Mouse (Mus musculus) hindbrain, embryonic 14.5 days (tissue): ENCODE measurements around the gene Fam20a. TPM values are rescaled to one million over a fixed set of nuclear protein-coding genes. Genes with fewer than 3 reads are reported as not detected.
"Not testable (repeated sequence)": the region's sequence is repeated elsewhere in the genome, so short reads cannot be mapped to it uniquely, and the experiment has no call there.

Source experiments
- ATAC-seq: fragments of 200-750 bp; cut with Nextera tagmentation; 2 replicates; pipeline ENCODE4 v1.8.0; 2017; ENCODE audit warnings: moderate number of reproducible peaks, mild to moderate bottlenecking, moderate TSS enrichment, moderate library complexity; ENCODE audit not compliant: low FRiP score
- DNase-seq: peaks from one replicate; pipeline ENCODE4 v3.0.0-alpha.2; 2015; ENCODE audit warnings: low spot score
- H3K27ac ChIP-seq: fragments of 300-500 bp; sonication (generic); 2 replicates; pipeline ENCODE4 v1.5.1; 2014; ENCODE audit warnings: mild to moderate bottlenecking, moderate library complexity
- H3K27me3 ChIP-seq: fragments of 300-500 bp; sonication (generic); 2 replicates; pipeline ENCODE4 v1.6.1; 2014; ENCODE audit warnings: mild to moderate bottlenecking, low read length, mixed read lengths; ENCODE audit not compliant: control insufficient read depth, insufficient read depth
- H3K36me3 ChIP-seq: fragments of 300-500 bp; sonication (generic); replicated peaks from 2 replicates; pipeline ENCODE4 v1.6.1; 2014; ENCODE audit not compliant: control insufficient read depth, insufficient read depth
- H3K4me1 ChIP-seq: fragments of 300-500 bp; sonication (generic); replicated peaks from 2 replicates; pipeline ENCODE4 v1.6.1; 2014; ENCODE audit warnings: antibody characterized with exemption, low read length, mixed read lengths; ENCODE audit not compliant: control insufficient read depth, insufficient read depth
- H3K4me2 ChIP-seq: fragments of 300-500 bp; sonication (generic); replicated peaks from 2 replicates; pipeline ENCODE4 v1.6.1; 2014; ENCODE audit warnings: mild to moderate bottlenecking, moderate library complexity
- H3K4me3 ChIP-seq: fragments of 300-500 bp; sonication (generic); replicated peaks from 2 replicates; pipeline ENCODE4 v1.5.1; 2014; ENCODE audit warnings: mild to moderate bottlenecking, low read length
- H3K9ac ChIP-seq: fragments of 300-500 bp; sonication (generic); 2 replicates; pipeline ENCODE4 v1.6.1; 2014
- H3K9me3 ChIP-seq: fragments of 300-500 bp; sonication (generic); 2 replicates; pipeline ENCODE4 v1.6.1; 2016; ENCODE audit warnings: low read length; ENCODE audit not compliant: control insufficient read depth
- WGBS: fragments of 180-500 bp; shearing (Covaris S2); extraction: QIAGEN DNeasy Blood & Tissue Kit; methylation state at CpG from one replicate; pipeline ENCODE4 v1.1.7; 2014; 5-methylcytosine and 5-hydroxymethylcytosine counted together
- polyA plus RNA-seq: library from polyadenylated mRNA; unstranded; fragments of >200 nt; fragmentation: Nextera tagmentation; extraction: Ambion mirVana; gene quantifications from 2 replicates; pipeline ENCODE4 v1.2.1, GENCODE M21; 2014

Gene Fam20a
- polyA plus RNA-seq, 1 experiment from 2014 or later = 5.0 TPM

- Histone ChIP-seq H3K4me1 (no peaks in the 10 kb centered on the region), H3K9me3 (no peaks in the 10 kb centered on the region), H3K4me3 (no peak overlapping the region), H3K27ac (no peak overlapping the region), H3K27me3 (no peaks in the 10 kb centered on the region), H3K4me2 (no peak overlapping the region), H3K36me3 (peaks cover 63% of the 10 kb centered on the region), H3K9ac (no peak overlapping the region)
- DNase-seq (no peak), ATAC-seq (no peak)
- WGBS = 90% methylated on average over 8 of the region's 8 CpGs
Observed at GRCm38 (mm10) chr11:109669149-109669708, 52.9 kb downstream of the Fam20a start.

- Histone ChIP-seq H3K9ac (no peak overlapping the region), H3K4me3 (no peak overlapping the region), H3K4me1 (no peaks in the 10 kb centered on the region), H3K4me2 (no peak overlapping the region), H3K27me3 (no peaks in the 10 kb centered on the region), H3K9me3 (no peaks in the 10 kb centered on the region), H3K36me3 (peaks cover 73% of the 10 kb centered on the region), H3K27ac (no peak overlapping the region)
- WGBS = 86% methylated on average over 8 of the region's 8 CpGs
- ATAC-seq (no peak), DNase-seq (no peak)
Observed at GRCm38 (mm10) chr11:109668115-109668725, 53.9 kb downstream of the Fam20a start.

GRCm38 (mm10) chr11:109667371-109667770 lies 54.7 kb downstream of the Fam20a start:
- DNase-seq = no peak
- H3K27me3 ChIP-seq = no peaks in the 10 kb centered on the region
- no peak overlapping the region for H3K4me2 ChIP-seq
- no peak for ATAC-seq
- WGBS = 93% methylated on average over 19 of the region's 19 CpGs
- no peaks in the 10 kb centered on the region for H3K9me3 ChIP-seq
- no peak overlapping the region for H3K9ac ChIP-seq
- H3K4me3 ChIP-seq = no peak overlapping the region
- H3K36me3 ChIP-seq = peaks cover 81% of the 10 kb centered on the region
- H3K4me1 ChIP-seq = no peaks in the 10 kb centered on the region
- no peak overlapping the region for H3K27ac ChIP-seq

- H3K27ac ChIP-seq = no peak overlapping the region
- ATAC-seq (no peak), DNase-seq (no peak)
- no peak overlapping the region for H3K4me3 ChIP-seq
- H3K27me3 ChIP-seq = no peaks in the 10 kb centered on the region
- peaks cover 90% of the 10 kb centered on the region for H3K36me3 ChIP-seq
- H3K9me3 ChIP-seq = no peaks in the 10 kb centered on the region
- no peak overlapping the region for H3K4me2 ChIP-seq
- no peaks in the 10 kb centered on the region for H3K4me1 ChIP-seq
- 95% methylated on average over 13 of the region's 13 CpGs for WGBS
- no peak overlapping the region for H3K9ac ChIP-seq
Observed at GRCm38 (mm10) chr11:109666411-109666810, 55.7 kb downstream of the Fam20a start.

- H3K27ac ChIP-seq = no peak overlapping the region
- DNase-seq (no peak), ATAC-seq (no peak)
- WGBS = 88% methylated on average over 6 of the region's 6 CpGs
- no peaks in the 10 kb centered on the region for H3K9me3 ChIP-seq
- no peak overlapping the region for H3K4me3 ChIP-seq
- H3K9ac ChIP-seq = no peak overlapping the region
- H3K4me1 ChIP-seq = no peaks in the 10 kb centered on the region
- no peaks in the 10 kb centered on the region for H3K27me3 ChIP-seq
- H3K36me3 ChIP-seq = peaks cover 94% of the 10 kb centered on the region
- H3K4me2 ChIP-seq = no peak overlapping the region
Observed at GRCm38 (mm10) chr11:109665424-109665823, 56.7 kb downstream of the Fam20a start.

GRCm38 (mm10) chr11:109664293-109664692 lies 57.8 kb downstream of the Fam20a start:
- Histone ChIP-seq H3K36me3 (peaks cover 95% of the 10 kb centered on the region), H3K4me1 (no peaks in the 10 kb centered on the region), H3K27ac (no peak overlapping the region), H3K9ac (no peak overlapping the region), H3K4me2 (no peak overlapping the region), H3K27me3 (no peaks in the 10 kb centered on the region), H3K4me3 (no peak overlapping the region), H3K9me3 (no peaks in the 10 kb centered on the region)
- 94% methylated on average over 13 of the region's 13 CpGs for WGBS
- DNase-seq (no peak), ATAC-seq (no peak)

GRCm38 (mm10) chr11:109660526-109660925 lies 61.6 kb downstream of the Fam20a start:
- H3K4me1 ChIP-seq, DNase-seq, ATAC-seq, H3K9me3 ChIP-seq, H3K4me2 ChIP-seq, H3K9ac ChIP-seq, H3K4me3 ChIP-seq, H3K27me3 ChIP-seq, H3K27ac ChIP-seq: not testable (repeated sequence)
- H3K36me3 ChIP-seq = peaks cover 86% of the 10 kb centered on the region
- 92% methylated on average over 8 of the region's 8 CpGs for WGBS

- H3K36me3 ChIP-seq = peaks cover 65% of the 10 kb centered on the region
- peaks cover 18% of the 10 kb centered on the region for H3K4me1 ChIP-seq
- H3K4me2 ChIP-seq = no peak overlapping the region
- no peak overlapping the region for H3K4me3 ChIP-seq
- WGBS = 97% methylated on average over 7 of the region's 7 CpGs
- ATAC-seq (no peak), DNase-seq (no peak)
- H3K27me3 ChIP-seq = no peaks in the 10 kb centered on the region
- H3K9me3 ChIP-seq = no peaks in the 10 kb centered on the region
- no peak overlapping the region for H3K9ac ChIP-seq
- no peak overlapping the region for H3K27ac ChIP-seq
Observed at GRCm38 (mm10) chr11:109656232-109656631, 65.8 kb downstream of the Fam20a start.

GRCm38 (mm10) chr11:109654581-109654980 lies 67.5 kb downstream of the Fam20a start:
- peaks cover 19% of the 10 kb centered on the region for H3K4me1 ChIP-seq
- 92% methylated on average over 6 of the region's 6 CpGs for WGBS
- DNase-seq (no peak), ATAC-seq (no peak)
- H3K36me3 ChIP-seq = peaks cover 48% of the 10 kb centered on the region
- no peak overlapping the region for H3K27ac ChIP-seq
- no peak overlapping the region for H3K9ac ChIP-seq
- H3K4me2 ChIP-seq = no peak overlapping the region
- H3K9me3 ChIP-seq = no peaks in the 10 kb centered on the region
- H3K4me3 ChIP-seq = no peak overlapping the region
- H3K27me3 ChIP-seq = no peaks in the 10 kb centered on the region
